Mouse (Mus musculus) limb, embryonic 15.5 days (tissue): ENCODE measurements around the gene Mbd6. TPM values are rescaled to one million over a fixed set of nuclear protein-coding genes. Genes with fewer than 3 reads are reported as not detected.

Experiments used
- ATAC-seq: fragments of 200-750 bp; cut with Nextera tagmentation; 2 replicates; pipeline ENCODE4 v1.8.0; 2017; ENCODE audit warnings: low read depth, moderate TSS enrichment; ENCODE audit not compliant: insufficient number of reproducible peaks, low FRiP score, low TSS enrichment
- H3K27ac ChIP-seq: fragments of 300-500 bp; sonication (generic); 2 replicates; pipeline ENCODE4 v1.5.1; 2015; ENCODE audit warnings: moderate library complexity, mild to moderate bottlenecking, inconsistent platforms
- H3K27me3 ChIP-seq: fragments of 300-500 bp; sonication (generic); 2 replicates; pipeline ENCODE4 v1.6.1; 2015; ENCODE audit warnings: inconsistent platforms
- H3K36me3 ChIP-seq: fragments of 300-500 bp; sonication (generic); 2 replicates; pipeline ENCODE4 v1.6.1; 2015; ENCODE audit warnings: inconsistent platforms
- H3K4me1 ChIP-seq: fragments of 300-500 bp; sonication (generic); 2 replicates; pipeline ENCODE4 v1.6.1; 2015; ENCODE audit warnings: inconsistent platforms
- H3K4me2 ChIP-seq: fragments of 300-500 bp; sonication (generic); 2 replicates; pipeline ENCODE4 v1.6.1; 2015; ENCODE audit warnings: mild to moderate bottlenecking, inconsistent platforms
- H3K4me3 ChIP-seq: fragments of 300-500 bp; sonication (generic); 2 replicates; pipeline ENCODE4 v1.5.1; 2015; ENCODE audit warnings: mild to moderate bottlenecking, inconsistent platforms
- H3K9ac ChIP-seq: fragments of 300-500 bp; sonication (generic); 2 replicates; pipeline ENCODE4 v1.6.1; 2015; ENCODE audit warnings: inconsistent platforms
- H3K9me3 ChIP-seq: fragments of 300-500 bp; sonication (generic); 2 replicates; pipeline ENCODE4 v1.6.1; 2016; ENCODE audit warnings: inconsistent platforms
- whole genome bisulfite sequencing: fragments of 180-500 bp; shearing (Covaris S2); methylation state at CpG from one replicate; pipeline ENCODE4 v1.1.7; 2015; 5-methylcytosine and 5-hydroxymethylcytosine counted together
- polyA plus RNA-seq: library from polyadenylated mRNA; unstranded; fragments of >200 nt; fragmentation: Nextera tagmentation; extraction: Ambion mirVana; gene quantifications from 2 replicates; pipeline ENCODE4 v1.2.1, GENCODE M21; 2015

The Mbd6 gene
- polyA plus RNA-seq, 1 experiment from 2014 or later = 16.2 TPM

- H3K36me3 ChIP-seq = peaks cover 52% of the 10 kb centered on the region
These were observed 3.2 kb upstream of the Mbd6 start for GRCm38 (mm10) chr10:127291881-127292638.

GRCm38 (mm10) chr10:127290930-127291880, 2.4 kb upstream of the Mbd6 start:
- H3K9ac ChIP-seq = peak overlapping the region; percentile 62
- peak overlapping the region; percentile 58 for H3K4me2 ChIP-seq
- no peaks in the 10 kb centered on the region for H3K27me3 ChIP-seq
- WGBS = 2% methylated on average over 19 of the region's 19 CpGs
- H3K4me3 ChIP-seq = peak overlapping the region; percentile 70
- no peaks in the 10 kb centered on the region for H3K9me3 ChIP-seq
- ATAC-seq = peak; percentile 56
- H3K27ac ChIP-seq = peak overlapping the region; percentile 100
- H3K4me1 ChIP-seq = peaks cover 45% of the 10 kb centered on the region
- H3K36me3 ChIP-seq = peaks cover 52% of the 10 kb centered on the region

More at GRCm38 (mm10) chr10:127291881-127292638, 3.2 kb upstream of the Mbd6 start:
- Histone ChIP-seq H3K9ac (peak overlapping the region; percentile 62; the same call in 1 of the 2 replicates), H3K9me3 (no peaks in the 10 kb centered on the region), H3K4me2 (peak overlapping the region; percentile 58), H3K4me3 (peak overlapping the region; percentile 70), H3K4me1 (peaks cover 36% of the 10 kb centered on the region), H3K27ac (peak overlapping the region; percentile 38; the same call in 1 of the 2 replicates), H3K27me3 (no peaks in the 10 kb centered on the region)
- 38% methylated on average over 5 of the region's 5 CpGs for WGBS
- ATAC-seq = no peak

GRCm38 (mm10) chr10:127290307-127290929, 1.6 kb upstream of the Mbd6 start:
- peak; percentile 93 for ATAC-seq
- Histone ChIP-seq H3K9me3 (no peaks in the 10 kb centered on the region), H3K36me3 (peaks cover 52% of the 10 kb centered on the region), H3K27me3 (no peaks in the 10 kb centered on the region), H3K4me3 (peak overlapping the region; percentile 70), H3K4me1 (peaks cover 53% of the 10 kb centered on the region), H3K9ac (peak overlapping the region; percentile 73), H3K4me2 (peak overlapping the region; percentile 58), H3K27ac (peak overlapping the region; percentile 100)
- 1% methylated on average over 41 of the region's 47 CpGs for WGBS

- no peak for ATAC-seq
- no peaks in the 10 kb centered on the region for H3K9me3 ChIP-seq
- peak overlapping the region; percentile 58 for H3K4me2 ChIP-seq
- peak overlapping the region; percentile 100 for H3K27ac ChIP-seq
- WGBS = 2% methylated on average over 15 of the region's 15 CpGs
- H3K9ac ChIP-seq = peak overlapping the region; percentile 73
- no peaks in the 10 kb centered on the region for H3K27me3 ChIP-seq
- peak overlapping the region; percentile 70 for H3K4me3 ChIP-seq
- H3K36me3 ChIP-seq = peaks cover 52% of the 10 kb centered on the region
- H3K4me1 ChIP-seq = peaks cover 60% of the 10 kb centered on the region
These were observed 864 bp upstream of the Mbd6 start for GRCm38 (mm10) chr10:127289573-127290191.

- no peaks in the 10 kb centered on the region for H3K27me3 ChIP-seq
- no peaks in the 10 kb centered on the region for H3K9me3 ChIP-seq
- peaks cover 52% of the 10 kb centered on the region for H3K36me3 ChIP-seq
- peak overlapping the region; percentile 70 for H3K4me3 ChIP-seq
- peak; percentile 12 for ATAC-seq
- peak overlapping the region; percentile 100 for H3K27ac ChIP-seq
- peak overlapping the region; percentile 58 for H3K4me2 ChIP-seq
- H3K4me1 ChIP-seq = peaks cover 67% of the 10 kb centered on the region
- peak overlapping the region; percentile 73 for H3K9ac ChIP-seq
- WGBS = under 1% methylated on average over 15 of the region's 28 CpGs
These were observed 454 bp downstream of the Mbd6 start for GRCm38 (mm10) chr10:127288328-127288799.

- WGBS = 0% methylated on average over 3 of the region's 3 CpGs
- H3K4me1 ChIP-seq = peaks cover 63% of the 10 kb centered on the region
These were observed 903 bp downstream of the Mbd6 start for GRCm38 (mm10) chr10:127287936-127288293.

GRCm38 (mm10) chr10:127287271-127287935, 1.4 kb downstream of the Mbd6 start:
- H3K36me3 ChIP-seq = peaks cover 52% of the 10 kb centered on the region
- no peak for ATAC-seq
- peak overlapping the region; percentile 73 for H3K9ac ChIP-seq
- peaks cover 58% of the 10 kb centered on the region for H3K4me1 ChIP-seq
- no peaks in the 10 kb centered on the region for H3K27me3 ChIP-seq
- H3K27ac ChIP-seq = peak overlapping the region; percentile 100
- H3K9me3 ChIP-seq = no peaks in the 10 kb centered on the region
- 68% methylated on average over 15 of the region's 15 CpGs for WGBS
- peak overlapping the region; percentile 58 for H3K4me2 ChIP-seq
- H3K4me3 ChIP-seq = peak overlapping the region; percentile 70

More at GRCm38 (mm10) chr10:127287936-127288293, 903 bp downstream of the Mbd6 start:
- Histone ChIP-seq H3K9ac (peak overlapping the region; percentile 73), H3K4me3 (peak overlapping the region; percentile 70), H3K27me3 (no peaks in the 10 kb centered on the region), H3K36me3 (peaks cover 52% of the 10 kb centered on the region), H3K4me2 (peak overlapping the region; percentile 58), H3K9me3 (no peaks in the 10 kb centered on the region), H3K27ac (peak overlapping the region; percentile 100)
- ATAC-seq = no peak

- Histone ChIP-seq H3K9me3 (no peaks in the 10 kb centered on the region), H3K4me1 (peaks cover 51% of the 10 kb centered on the region), H3K4me3 (0 out of 2 replicates have a peak overlapping the region, but pooled peaks have one; percentile 70), H3K27me3 (no peaks in the 10 kb centered on the region), H3K4me2 (0 out of 2 replicates have a peak overlapping the region, but pooled peaks have one; percentile 58), H3K27ac (no peak overlapping the region), H3K36me3 (peaks cover 57% of the 10 kb centered on the region), H3K9ac (peak overlapping the region; percentile 73; the same call in 1 of the 2 replicates)
- 59% methylated on average over 7 of the region's 7 CpGs for WGBS
- no peak for ATAC-seq
These were observed 2.1 kb downstream of the Mbd6 start for GRCm38 (mm10) chr10:127286730-127287129.

- 71% methylated on average over 7 of the region's 7 CpGs for WGBS
- H3K4me3 ChIP-seq = no peak overlapping the region
These were observed 2.6 kb downstream of the Mbd6 start for GRCm38 (mm10) chr10:127286194-127286593.

GRCm38 (mm10) chr10:127285644-127286043, 3.2 kb downstream of the Mbd6 start:
- H3K4me1 ChIP-seq = peaks cover 47% of the 10 kb centered on the region
- H3K9me3 ChIP-seq = no peaks in the 10 kb centered on the region
- no peak overlapping the region for H3K4me3 ChIP-seq
- 80% methylated on average over 13 of the region's 13 CpGs for WGBS
- ATAC-seq = no peak
- H3K9ac ChIP-seq = no peak overlapping the region
- H3K27me3 ChIP-seq = no peaks in the 10 kb centered on the region
- H3K36me3 ChIP-seq = peaks cover 68% of the 10 kb centered on the region
- no peak overlapping the region for H3K4me2 ChIP-seq
- H3K27ac ChIP-seq = no peak overlapping the region

More at GRCm38 (mm10) chr10:127286194-127286593, 2.6 kb downstream of the Mbd6 start:
- peaks cover 47% of the 10 kb centered on the region for H3K4me1 ChIP-seq
- peaks cover 62% of the 10 kb centered on the region for H3K36me3 ChIP-seq
- no peak overlapping the region for H3K4me2 ChIP-seq
- no peaks in the 10 kb centered on the region for H3K9me3 ChIP-seq
- ATAC-seq = no peak
- H3K27me3 ChIP-seq = no peaks in the 10 kb centered on the region
- H3K9ac ChIP-seq = no peak overlapping the region
- H3K27ac ChIP-seq = no peak overlapping the region
